Mouse (Mus musculus) brain, embryonic 14.5 days (tissue): Measurements from ENCODE around the gene 1190005I06Rik.

Experiments used
- CTCF ChIP-seq: fragments of 200-500 bp; IDR thresholded peaks from 2 replicates; pipeline ENCODE4 v1.5.1; 2012; ENCODE audit warnings: inconsistent platforms, mild to moderate bottlenecking, moderate library complexity, borderline replicate concordance; ENCODE audit not compliant: insufficient read depth, insufficient read length; ENCODE audit errors: extremely low read depth
- POLR2A ChIP-seq: fragments of 200-500 bp; IDR thresholded peaks from 2 replicates; pipeline ENCODE4 v1.6.1; 2012; ENCODE audit warnings: mild to moderate bottlenecking, inconsistent platforms, borderline replicate concordance; ENCODE audit not compliant: poor library complexity, insufficient read depth, insufficient read length, severe bottlenecking; ENCODE audit errors: extremely low read depth

DNA sequence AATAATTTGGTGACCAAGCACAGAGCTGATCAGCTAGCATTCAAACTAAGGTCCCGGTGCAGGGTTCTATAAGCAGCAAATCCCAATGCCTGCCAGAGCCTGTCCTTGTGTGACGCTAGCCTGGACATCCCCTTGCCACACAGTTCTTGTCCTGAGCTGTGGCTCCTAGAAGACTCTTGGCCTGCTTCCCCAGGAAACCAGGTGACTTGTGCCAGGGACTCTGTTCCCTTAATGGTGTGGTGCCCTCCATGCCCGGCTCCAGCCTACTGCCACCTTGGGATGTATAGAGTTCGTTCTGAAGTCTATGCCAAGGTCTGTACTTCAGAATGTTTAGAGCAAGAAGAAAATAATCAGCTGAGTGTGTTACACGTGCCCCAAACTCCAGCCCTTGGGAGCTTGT, 39.1 kb upstream of the 1190005I06Rik start:
- TF ChIP-seq CTCF (no peak), POLR2A (no peak)
